Mouse (Mus musculus): ENCODE measurements around the gene Car10. TPM values are rescaled to one million over a fixed set of nuclear protein-coding genes. Genes with fewer than 3 reads are reported as not detected.

Gene Car10
- total and polyA plus RNA-seq, 3 experiments = not detected

GRCm38 (mm10) chr11:93536244-93536643 is 438.4 kb downstream of the Car10 start:
- Histone ChIP-seq H3K4me1 (ENCODE audit: control insufficient read depth in 1 of 2, insufficient read depth in 2 of 2, low read length in 2 of 2) (no peaks in the 10 kb centered on the region), H3K27me3 (ENCODE audit: control insufficient read depth in 1 of 2, insufficient read depth in 2 of 2, low read length in 2 of 2) (no peaks in the 10 kb centered on the region), H3K79me2 (ENCODE audit: control insufficient read depth, insufficient read depth, low read length, poor library complexity) (no peaks in the 10 kb centered on the region), H3K27ac (ENCODE audit: control insufficient read depth, low read depth, low read length) (no peak overlapping the region), H3K9me3 (replicated peaks; ENCODE audit: insufficient read depth, low read length) (no peaks in the 10 kb centered on the region), H3K36me3 (ENCODE audit: control insufficient read depth in 1 of 2, insufficient read depth in 2 of 2, low read length in 2 of 2) (no peaks in the 10 kb centered on the region), H3K4me3 (ENCODE audit: control insufficient read depth in 1 of 2, insufficient read depth in 1 of 2, low read depth in 2 of 2, low read length in 2 of 2) (no peak overlapping the region), H3K9ac (ENCODE audit: control insufficient read depth, low read depth, low read length, poor library complexity, severe bottlenecking) (no peak overlapping the region)
- no peak for DNase-seq (ENCODE audit: low read depth, low spot score)
- no peak for TF ChIP-seq NELFE (IDR thresholded peaks at IDR 0.05; ENCODE audit: low read depth, low read length)
- no peak for TF ChIP-seq POLR2AphosphoS5 (IDR thresholded peaks at IDR 0.05; ENCODE audit: borderline replicate concordance, low read depth, low read length)
- no peak for TF ChIP-seq SIN3A (IDR thresholded peaks at IDR 0.05; ENCODE audit: low read length)
- no peak for TF ChIP-seq USF1 (IDR thresholded peaks at IDR 0.05; ENCODE audit: low read depth, low read length)
- TF ChIP-seq TCF12 (IDR thresholded peaks at IDR 0.05; ENCODE audit: low read depth, low read length) = no peak
- no peak for TF ChIP-seq ZC3H11A (IDR thresholded peaks at IDR 0.05; ENCODE audit: low read depth, low read length)
- no peak for TF ChIP-seq CHD1 (IDR thresholded peaks at IDR 0.05; ENCODE audit: low read depth, low read length)
- no peak for TF ChIP-seq ETS1 (IDR thresholded peaks at IDR 0.05; ENCODE audit: low read depth, low read length)
- TF ChIP-seq E2F4 (IDR thresholded peaks at IDR 0.05; ENCODE audit: borderline replicate concordance, low read depth, low read length) = no peak
- no peak for TF ChIP-seq MAFK (IDR thresholded peaks at IDR 0.05; ENCODE audit: borderline replicate concordance, low read depth, low read length)
- TF ChIP-seq UBTF (IDR thresholded peaks at IDR 0.05; ENCODE audit: borderline replicate concordance, insufficient read depth, low read depth, low read length) = no peak
- no peak for TF ChIP-seq MXI1 (IDR thresholded peaks at IDR 0.05; ENCODE audit: low read depth, low read length)
- no peak for TF ChIP-seq POLR2A (IDR thresholded peaks at IDR 0.05; ENCODE audit: control insufficient read depth in 1 of 2, insufficient read depth in 1 of 2, low read depth in 1 of 2, low read length in 2 of 2, poor library complexity in 1 of 2)
- no peak for TF ChIP-seq ZMIZ1 (IDR thresholded peaks at IDR 0.05; ENCODE audit: low read depth, low read length)
- TF ChIP-seq KAT2A (conservative IDR thresholded peaks at IDR 0.05; ENCODE audit: low read depth, low read length) = no peak

- Histone ChIP-seq H3K36me3 (ENCODE audit: control insufficient read depth in 1 of 2, insufficient read depth in 2 of 2, low read length in 2 of 2) (no peaks in the 10 kb centered on the region), H3K9ac (ENCODE audit: control insufficient read depth, low read depth, low read length, poor library complexity, severe bottlenecking) (no peak overlapping the region), H3K9me3 (replicated peaks; ENCODE audit: insufficient read depth, low read length) (no peaks in the 10 kb centered on the region), H3K4me1 (ENCODE audit: control insufficient read depth in 1 of 2, insufficient read depth in 2 of 2, low read length in 2 of 2) (no peaks in the 10 kb centered on the region), H3K79me2 (ENCODE audit: control insufficient read depth, insufficient read depth, low read length, poor library complexity) (no peaks in the 10 kb centered on the region), H3K27me3 (ENCODE audit: control insufficient read depth in 1 of 2, insufficient read depth in 2 of 2, low read length in 2 of 2) (no peaks in the 10 kb centered on the region), H3K27ac (ENCODE audit: control insufficient read depth, low read depth, low read length) (no peak overlapping the region), H3K4me3 (ENCODE audit: control insufficient read depth in 1 of 2, insufficient read depth in 1 of 2, low read depth in 2 of 2, low read length in 2 of 2) (no peak overlapping the region)
- DNase-seq (ENCODE audit: low read depth, low spot score) = no peak
- no peak for TF ChIP-seq NRF1 (IDR thresholded peaks at IDR 0.05; ENCODE audit: insufficient read depth, low read depth, low read length, poor library complexity, severe bottlenecking)
- TF ChIP-seq MAFK (IDR thresholded peaks at IDR 0.05; ENCODE audit: borderline replicate concordance, low read depth, low read length) = no peak
- no peak for TF ChIP-seq NELFE (IDR thresholded peaks at IDR 0.05; ENCODE audit: low read depth, low read length)
- no peak for TF ChIP-seq TBP (IDR thresholded peaks at IDR 0.05; ENCODE audit: low read depth, low read length)
- no peak for TF ChIP-seq MYC (IDR thresholded peaks at IDR 0.05; ENCODE audit: low read depth, low read length)
- TF ChIP-seq EP300 (IDR thresholded peaks at IDR 0.05; ENCODE audit: low read depth in 1 of 2, low read length in 2 of 2) = no peak
- no peak for TF ChIP-seq ZC3H11A (IDR thresholded peaks at IDR 0.05; ENCODE audit: low read depth, low read length)
- TF ChIP-seq KAT2A (conservative IDR thresholded peaks at IDR 0.05; ENCODE audit: low read depth, low read length) = no peak
- no peak for TF ChIP-seq ETS1 (IDR thresholded peaks at IDR 0.05; ENCODE audit: low read depth, low read length)
- no peak for TF ChIP-seq TCF12 (IDR thresholded peaks at IDR 0.05; ENCODE audit: low read depth, low read length)
- TF ChIP-seq USF1 (IDR thresholded peaks at IDR 0.05; ENCODE audit: low read depth, low read length) = no peak
- no peak for TF ChIP-seq SMC3 (IDR thresholded peaks at IDR 0.05; ENCODE audit: low read depth, low read length)
- TF ChIP-seq BHLHE40 (IDR thresholded peaks at IDR 0.05; ENCODE audit: borderline replicate concordance, low read depth, low read length) = no peak
- no peak for TF ChIP-seq USF2 (IDR thresholded peaks at IDR 0.05; ENCODE audit: borderline replicate concordance in 1 of 2, insufficient read depth in 1 of 2, low read depth in 1 of 2, low read length in 2 of 2)
- TF ChIP-seq ZNF384 (IDR thresholded peaks at IDR 0.05; ENCODE audit: low read depth, low read length) = no peak
Observed at GRCm38 (mm10) chr11:93548904-93549303, 451.1 kb downstream of the Car10 start.

Measured in MEL (cell line).